Mouse (Mus musculus): ENCODE results near the gene Olfr874.
"Not testable (repeated sequence)": the region's sequence is repeated elsewhere in the genome, so short reads cannot be mapped to it uniquely, and the experiment has no call there.

Gene Olfr874

GRCm38 (mm10) chr9:37744806-37745205 is at the start of gene Olfr874:
Gene Olfr874 (plus strand): TSS chr9:37745106.
- in situ Hi-C loops (cut with MboI, MseI) = no loop called here

- in situ Hi-C loops (cut with MboI, MseI) = no loop called here
These were observed 28.8 kb upstream of the Olfr874 start, which contains the start of gene Olfr160 for GRCm38 (mm10) chr9:37716150-37716549. Gene Olfr160 (minus strand): TSS chr9:37716250.

- in situ Hi-C loops (cut with MboI, MseI) = no loop called here
These were observed 10.6 kb upstream of the Olfr874 start for GRCm38 (mm10) chr9:37734310-37734709.

GRCm38 (mm10) chr9:37750319-37751075 is 5.6 kb downstream of the Olfr874 start:
- in situ Hi-C loops (cut with MboI, MseI) = no loop called here

- in situ Hi-C loops (cut with MboI, MseI) = no loop called here
These were observed 6.6 kb downstream of the Olfr874 start for GRCm38 (mm10) chr9:37751467-37751866.

GRCm38 (mm10) chr9:37752006-37752405 is 7.1 kb downstream of the Olfr874 start:
- in situ Hi-C loops (cut with MboI, MseI) = no loop called here

- in situ Hi-C loops (cut with MboI, MseI) = no loop called here
These were observed 16.8 kb downstream of the Olfr874 start for GRCm38 (mm10) chr9:37761728-37762127.

- in situ Hi-C loops (cut with MboI, MseI) = no loop called here
These were observed 17.6 kb downstream of the Olfr874 start for GRCm38 (mm10) chr9:37762541-37762940.

- in situ Hi-C loops (cut with MboI, MseI) = loop anchor here (10.0 kb wide), 1 partner anchor 896 kb away; no protein-coding TSS in a partner anchor
These were observed 25.8 kb downstream of the Olfr874 start for GRCm38 (mm10) chr9:37770661-37771060.

GRCm38 (mm10) chr9:37771759-37772158 is 26.9 kb downstream of the Olfr874 start, which contains the start of gene Olfr875:
Gene Olfr875 (plus strand): TSS chr9:37771857.
- in situ Hi-C loops (cut with MboI, MseI) = loop anchor here (10.0 kb wide), 1 partner anchor 897 kb away; no protein-coding TSS in a partner anchor

- in situ Hi-C loops (cut with MboI, MseI) = no loop called here
These were observed 37.9 kb downstream of the Olfr874 start for GRCm38 (mm10) chr9:37782766-37783260.

GRCm38 (mm10) chr9:37783394-37784387 is 38.8 kb downstream of the Olfr874 start:
- in situ Hi-C loops (cut with MboI, MseI) = not testable (repeated sequence)

GRCm38 (mm10) chr9:37786411-37786810 is 41.5 kb downstream of the Olfr874 start:
- in situ Hi-C loops (cut with MboI, MseI) = no loop called here
